Mouse (Mus musculus) T-helper 1 cell (primary cell): ENCODE data around the gene Ina.

Experiments used
- in situ Hi-C: fragments of 300-600 bp; cut with MboI, MseI; formaldehyde crosslinking; loops from one replicate; pipeline ENCODE4 v1.15.1; 2025; ENCODE audit warnings: high pct_unique_total_duplicates

Gene Ina

DNA sequence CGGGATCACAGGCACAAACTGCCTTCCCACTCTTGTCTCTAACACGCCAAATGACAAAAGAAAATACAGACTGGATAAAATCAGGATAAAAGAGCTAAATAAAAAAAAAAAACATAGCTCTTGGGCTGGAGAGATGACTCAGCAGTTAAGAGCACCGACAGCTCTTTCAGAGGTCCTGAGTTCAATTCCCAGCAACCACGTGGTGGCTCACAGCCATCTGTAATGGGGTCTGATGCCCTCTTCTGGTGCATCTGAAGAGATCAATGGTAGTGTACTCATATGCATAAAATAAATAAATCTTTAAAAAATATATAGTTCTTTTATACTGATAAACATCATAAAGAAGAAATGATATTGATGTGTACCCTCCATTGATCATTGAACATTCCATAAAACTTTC lies 38.4 kb downstream of the Ina start:
- in situ Hi-C loops = no loop called here

DNA sequence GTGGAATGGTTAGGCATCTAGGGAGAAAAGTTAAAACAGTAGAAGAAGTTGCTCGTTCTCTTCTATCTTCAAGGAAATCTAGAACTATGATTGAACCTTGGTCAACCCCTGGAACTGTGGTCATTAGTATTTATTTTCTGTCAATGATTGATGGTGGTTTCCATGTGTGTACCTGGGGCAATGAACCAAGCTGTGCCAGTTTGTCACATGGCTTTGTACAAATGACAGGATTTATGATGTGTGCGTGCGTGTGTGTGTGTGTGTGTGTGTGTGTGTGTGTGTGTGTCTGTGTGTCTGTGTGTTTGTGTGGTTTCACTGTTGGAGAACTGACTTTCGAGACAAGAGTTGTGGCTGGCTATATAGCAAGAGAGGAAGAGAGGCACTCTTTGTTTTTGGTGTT lies 39.0 kb downstream of the Ina start:
- in situ Hi-C loops = no loop called here

DNA sequence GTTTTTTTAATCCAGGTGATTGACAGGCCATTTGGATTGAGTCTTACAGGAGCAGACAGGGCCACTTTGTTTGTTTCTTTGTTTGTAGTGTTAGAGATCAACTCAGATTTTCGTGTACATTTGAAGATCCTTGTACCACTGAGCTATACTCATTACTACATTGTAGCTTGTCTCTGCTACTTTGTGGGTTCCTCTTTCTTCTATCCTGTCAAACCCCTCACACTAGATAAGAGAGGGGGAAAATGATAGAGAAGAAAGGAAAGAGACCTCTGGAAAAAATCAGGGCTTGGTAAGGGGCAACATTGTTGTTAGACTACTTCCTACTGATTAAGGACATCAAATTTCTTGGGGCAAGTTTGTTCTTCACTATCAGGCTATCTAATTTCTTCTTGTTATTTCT lies 43.2 kb downstream of the Ina start:
- in situ Hi-C loops = no loop called here

DNA sequence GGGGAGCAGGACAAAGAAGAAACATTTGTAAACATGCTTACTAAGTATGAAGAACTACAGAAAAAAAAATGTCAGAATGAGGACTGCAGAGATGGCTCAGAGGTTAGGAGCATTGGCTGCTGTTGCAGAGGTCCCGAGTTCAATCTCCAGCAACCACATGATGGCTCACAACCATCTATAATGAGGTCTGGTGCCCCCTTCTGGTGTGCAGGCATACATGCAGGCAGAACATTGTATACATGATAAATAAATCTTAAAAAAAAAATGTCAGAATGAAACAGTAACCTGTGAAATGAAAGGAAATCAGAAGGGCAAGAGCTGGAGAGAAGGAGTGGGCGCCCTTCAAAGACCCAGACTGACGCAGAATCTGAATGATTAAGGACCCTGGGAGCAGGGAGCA lies 51.4 kb downstream of the Ina start:
- in situ Hi-C loops = no loop called here

DNA sequence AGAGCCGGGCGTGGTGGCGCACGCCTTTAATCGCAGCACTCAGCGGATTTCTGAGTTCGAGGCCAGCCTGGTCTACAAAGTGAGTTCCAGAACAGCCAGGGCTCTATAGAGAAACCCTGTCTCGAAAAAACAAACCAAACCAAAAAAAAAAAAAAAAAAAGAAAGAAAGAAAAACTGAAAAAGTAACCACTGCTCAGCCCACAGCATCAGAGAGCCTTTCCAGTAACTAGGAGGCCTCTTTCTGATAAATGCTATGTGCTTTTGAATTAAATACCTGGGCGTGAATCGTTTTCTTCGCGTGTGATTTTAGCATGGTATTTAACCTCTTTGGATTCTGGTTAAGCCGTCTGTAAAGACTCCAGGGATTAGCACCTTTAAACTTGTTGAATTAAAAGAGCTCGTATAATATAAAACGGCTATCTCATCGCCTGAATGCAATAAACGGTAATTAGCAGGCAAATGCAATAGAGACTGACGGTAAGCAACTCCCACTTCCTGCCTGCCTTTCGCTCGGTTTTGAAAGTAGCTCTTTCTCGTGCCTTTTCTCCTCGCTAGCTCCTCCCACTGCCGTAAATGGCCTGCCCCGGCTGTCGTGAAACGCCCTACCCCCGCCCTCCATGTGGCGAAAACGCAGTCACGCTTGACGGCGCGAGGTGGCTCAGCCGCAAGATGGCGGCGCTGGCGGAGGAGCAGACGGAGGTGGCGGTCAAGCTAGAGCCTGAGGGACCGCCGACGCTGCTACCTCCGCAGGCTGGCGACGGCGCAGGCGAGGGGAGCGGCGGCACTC lies 52.8 kb downstream of the Ina start, which contains the start of gene Taf5:
Gene Taf5 (plus strand): TSS at position 651 of the 787 bp plus-strand sequence.
- in situ Hi-C loops = no loop called here

DNA sequence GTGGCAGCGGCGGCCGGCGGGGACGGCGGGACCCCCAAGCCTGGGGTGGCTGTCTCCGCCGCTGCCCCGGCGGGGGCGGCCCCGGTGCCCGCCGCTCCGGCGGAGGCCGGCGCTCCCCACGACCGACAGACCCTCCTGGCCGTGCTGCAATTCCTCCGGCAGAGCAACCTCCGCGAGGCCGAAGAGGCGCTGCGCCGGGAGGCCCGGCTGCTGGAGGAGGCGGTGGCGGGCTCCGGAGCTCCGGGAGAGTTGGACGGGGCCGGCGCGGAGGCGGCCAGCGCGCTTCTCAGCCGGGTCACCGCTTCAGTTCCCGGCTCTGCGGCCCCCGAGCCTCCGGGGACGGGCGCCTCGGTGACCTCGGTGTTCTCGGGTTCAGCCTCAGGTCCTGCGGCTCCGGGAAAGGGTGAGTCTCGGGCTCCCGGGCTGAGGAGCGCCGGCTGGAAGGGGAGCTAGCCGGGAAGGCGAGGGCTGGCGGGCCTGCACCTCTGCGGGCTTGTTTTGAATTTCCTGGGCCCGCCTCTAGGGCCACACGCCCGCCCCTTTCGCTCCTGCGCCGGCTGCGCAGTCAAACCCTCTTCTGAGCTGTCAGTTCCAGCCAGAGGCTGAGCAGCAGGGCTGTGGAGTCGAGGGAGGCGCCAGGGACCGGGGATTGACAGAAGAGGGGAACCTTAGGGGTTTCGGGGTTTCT lies 53.6 kb downstream of the Ina start:
- in situ Hi-C loops = no loop called here
